In genomic region chr4:9005938-9006626, GRCm38 (mm10) we compare ENCODE assay signal across 28 mouse cellular contexts.
A peak's percentile ranks its signal among the peaks of the same experiment; 100 is the strongest.
DNase-seq lines count a peak whose midpoint lies in the region; ATAC-seq lines count a peak whose summit lies in the region.
"Had no signal": no experiment of that assay in that cellular context is flagged by ENCODE, and none has a peak within 500 bp of the region (broad histone marks: within the 10 kb centered on the region; RNA-seq: fewer than 3 reads in every experiment).

No protein-coding gene starts in this region.

- ATAC-seq in forebrain, embryonic 14.5 days = no peak
- ATAC-seq in granulocyte monocyte progenitor cell, adult 5-6 weeks (replicated peaks; ENCODE audit: poor library complexity, severe bottlenecking) = no peak
- ATAC-seq: forebrain, postnatal 0 days; intestine, postnatal 0 days; liver, embryonic 12.5 days; liver, postnatal 0 days; midbrain, embryonic 16.5 days had no signal

- H3K4me1 ChIP-seq in forebrain, embryonic 10.5 days = peaks cover 43% of the 10 kb centered on the region
- peaks cover 18% of the 10 kb centered on the region for H3K4me1 ChIP-seq in forebrain, embryonic 14.5 days (ENCODE audit: control insufficient read depth, insufficient read depth, low read length)
- H3K4me1 ChIP-seq: liver, embryonic 12.5 days had no signal

- H3K27me3 ChIP-seq in forebrain, embryonic 10.5 days (ENCODE audit: poor library complexity, severe bottlenecking) = no peaks in the 10 kb centered on the region
- H3K27me3 ChIP-seq in forebrain, embryonic 14.5 days (replicated peaks; ENCODE audit: control insufficient read depth, insufficient read depth, low read length) = no peaks in the 10 kb centered on the region
- H3K27me3 ChIP-seq: CH12.LX; hindbrain, embryonic 12.5 days; liver, embryonic 12.5 days; neural tube, embryonic 13.5 days had no signal

- H3K27ac ChIP-seq in forebrain, embryonic 10.5 days = peak overlapping the region; percentile 74
- no peak overlapping the region for H3K27ac ChIP-seq in forebrain, embryonic 14.5 days (ENCODE audit: low read depth, low read length)
- H3K27ac ChIP-seq: embryonic facial prominence, embryonic 13.5 days; hindbrain, embryonic 12.5 days; left cerebral cortex, adult 2 months; liver, embryonic 12.5 days; macrophage; neural tube, embryonic 13.5 days had no signal

- H3K9ac ChIP-seq in forebrain, embryonic 14.5 days (ENCODE audit: low read length) = no peak overlapping the region
- H3K9ac ChIP-seq: embryonic facial prominence, embryonic 13.5 days; forebrain, postnatal 0 days; hindbrain, embryonic 12.5 days; liver, embryonic 12.5 days; liver, postnatal 0 days; neural tube, embryonic 13.5 days had no signal

- DNase-seq in forebrain, embryonic 10.5 days (ENCODE audit: extremely low spot score, low spot score) = no peak
- DNase-seq in forebrain, embryonic 14.5 days (ENCODE audit: low spot score) = no peak
- peak; percentile 20 for DNase-seq in R1 (ENCODE audit: low read depth, low spot score)
- peak; percentile 79 for DNase-seq in embryo, embryonic 9.5 days (ENCODE audit: extremely low spot score)
- DNase-seq in retina, embryonic 14.5 days (ENCODE audit: low spot score) = peak; percentile 52
- DNase-seq in spleen, postnatal 10 days (ENCODE audit: low spot score in 2 of 2) = no peak
- DNase-seq: adrenal gland, postnatal 10 days; cerebellum, adult 11-12 months; cerebellum, postnatal 10 days; forebrain, postnatal 0 days; gastrocnemius, postnatal 10 days; heart, postnatal 14 days; kidney, adult 9 months; kidney, postnatal 14 days; liver, postnatal 0 days; lung, postnatal 10 days; right cerebral cortex, postnatal 25 days; thymus, postnatal 14 days had no signal

- no peaks in the 10 kb centered on the region for H3K36me3 ChIP-seq in forebrain, embryonic 10.5 days (replicated peaks)
- no peaks in the 10 kb centered on the region for H3K36me3 ChIP-seq in forebrain, embryonic 14.5 days (ENCODE audit: control insufficient read depth, insufficient read depth, low read length)
- H3K36me3 ChIP-seq: embryonic facial prominence, embryonic 13.5 days; hindbrain, embryonic 12.5 days; liver, embryonic 12.5 days; neural tube, embryonic 13.5 days had no signal

- H3K4me3 ChIP-seq in forebrain, embryonic 10.5 days = no peak overlapping the region
- no peak overlapping the region for H3K4me3 ChIP-seq in forebrain, embryonic 14.5 days (ENCODE audit: low read depth, low read length)
- H3K4me3 ChIP-seq: embryonic facial prominence, embryonic 13.5 days; hindbrain, embryonic 12.5 days; left cerebral cortex, adult 2 months; liver, embryonic 12.5 days; neural tube, embryonic 13.5 days had no signal

- H3K9me3 ChIP-seq in forebrain, embryonic 10.5 days = no peaks in the 10 kb centered on the region
- no peaks in the 10 kb centered on the region for H3K9me3 ChIP-seq in forebrain, embryonic 14.5 days (replicated peaks; ENCODE audit: control insufficient read depth, low read length)
- H3K9me3 ChIP-seq: embryonic facial prominence, embryonic 13.5 days; hindbrain, embryonic 12.5 days; liver, embryonic 12.5 days; neural tube, embryonic 13.5 days had no signal

- WGBS in forebrain, embryonic 10.5 days = 10% methylated on average over 8 of the region's 8 CpGs
- 11% methylated on average over 8 of the region's 8 CpGs for WGBS in forebrain, embryonic 14.5 days

- H3K4me2 ChIP-seq in forebrain, embryonic 14.5 days (ENCODE audit: low read length) = no peak overlapping the region
- H3K4me2 ChIP-seq: embryonic facial prominence, embryonic 13.5 days; hindbrain, embryonic 12.5 days; liver, embryonic 12.5 days; neural tube, embryonic 13.5 days had no signal

Comparison
In these comparisons a context has a peak if more than half of its experiments do, and no peak if none do; other contexts are left out.
1. DNase-seq: peak in R1 (single experiment), embryo, embryonic 9.5 days (single experiment) and retina, embryonic 14.5 days (single experiment); none in forebrain, embryonic 10.5 days (single experiment), forebrain, embryonic 14.5 days (single experiment) and spleen, postnatal 10 days (0 of 2).